In the genomic region with DNA sequence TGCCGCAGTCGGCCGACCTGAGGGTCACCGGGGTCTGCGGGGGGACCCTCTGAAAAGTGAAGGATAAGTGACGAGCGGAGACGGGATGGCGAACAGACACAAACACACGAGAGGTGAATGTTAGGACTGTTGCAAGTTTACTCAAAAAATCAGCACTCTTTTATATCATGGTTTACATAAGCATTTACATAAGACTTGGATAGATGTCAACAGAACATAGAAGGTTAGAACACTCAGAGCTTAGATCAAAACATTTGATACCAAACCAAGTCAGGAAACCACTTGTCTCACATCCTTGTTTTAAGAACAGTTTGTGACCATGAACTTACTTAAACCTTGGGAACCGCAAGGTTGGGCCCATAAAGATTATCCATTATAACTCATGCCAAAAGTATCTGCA, we compare ENCODE assay signal across 6 mouse cellular contexts.
DNase-seq lines count a peak whose midpoint lies in the region; ATAC-seq and TF ChIP-seq lines count a peak whose summit lies in the region.
"Not testable (repeated sequence)": the region's sequence is repeated elsewhere in the genome, so short reads cannot be mapped to it uniquely, and the experiment has no call there.

No protein-coding gene starts in this region.

- TF ChIP-seq CTCF in CH12.LX (conservative IDR thresholded peaks at IDR 0.05 in 1 of 2, IDR thresholded peaks at IDR 0.05 in 1 of 2; ENCODE audit: low read depth in 2 of 2, low read length in 2 of 2); bone marrow, adult 2 months (IDR thresholded peaks at IDR 0.05; ENCODE audit: control insufficient read depth, insufficient read depth, low read length); small intestine, adult 2 months (IDR thresholded peaks at IDR 0.05; ENCODE audit: extremely low read depth, insufficient read length, insufficient replicate concordance, low read depth, low read length); thymus, adult 2 months (IDR thresholded peaks at IDR 0.05; ENCODE audit: borderline replicate concordance, control insufficient read depth, extremely low read depth, insufficient read depth, low read length, poor library complexity): not testable (repeated sequence)

- TF ChIP-seq POLR2A in CH12.LX (IDR thresholded peaks at IDR 0.05; ENCODE audit: low read depth, low read length); bone marrow, adult 2 months (IDR thresholded peaks at IDR 0.05; ENCODE audit: borderline replicate concordance, control insufficient read depth, low read depth, low read length); small intestine, adult 2 months (IDR thresholded peaks at IDR 0.05; ENCODE audit: low read depth, low read length); thymus, adult 2 months (IDR thresholded peaks at IDR 0.05; ENCODE audit: control insufficient read depth, extremely low read depth, insufficient read depth, low read length, poor library complexity): not testable (repeated sequence)

- not testable (repeated sequence) for DNase-seq in CH12.LX (ENCODE audit: extremely low read depth); thymus, adult 2 months

- in situ Hi-C loops in CH12.LX (cut with MboI; ENCODE audit: low pct_ligation_motif_present, low pct_unique_long_range_greater_than_20kb, low sequenced_read_pairs): not testable (repeated sequence)

- H3K4me2 ChIP-seq in CH12.LX (ENCODE audit: insufficient read depth, low read depth, poor library complexity, severe bottlenecking): peak overlapping the region; percentile 32; the same call in 1 of the 2 replicates

- peak overlapping the region; percentile 1; the same call in 1 of the 2 replicates for H3K9ac ChIP-seq in CH12.LX (ENCODE audit: insufficient read depth, low read depth)

- dilution Hi-C loops in CH12.LX (cut with MboI; ENCODE audit: extremely low pct_ligation_motif_present, extremely low pct_unique_long_range_greater_than_20kb, low sequenced_read_pairs): not testable (repeated sequence)

- TF ChIP-seq EP300 in CH12.LX (IDR thresholded peaks at IDR 0.05; ENCODE audit: low read length): not testable (repeated sequence)

- H3K4me3 ChIP-seq in CH12.LX (replicated peaks in 1 of 3; ENCODE audit: low read depth in 2 of 3, low read length in 2 of 3, poor library complexity in 1 of 3); bone marrow, adult 2 months (replicated peaks; ENCODE audit: control insufficient read depth, low read depth, low read length); small intestine, adult 2 months (ENCODE audit: low read depth, low read length); thymus, adult 2 months (ENCODE audit: control insufficient read depth, insufficient read depth, low read length): not testable (repeated sequence)

- not testable (repeated sequence) for H3K79me2 ChIP-seq in CH12.LX (replicated peaks; ENCODE audit: control insufficient read depth, extremely low read depth, insufficient read depth, poor library complexity, severe bottlenecking)

- WGBS in bone marrow, adult 2 months: 45% methylated on average over 10 of the region's 11 CpGs
- 90% methylated on average over 7 of the region's 11 CpGs for WGBS in small intestine, adult 2 months
- WGBS in thymus, adult 2 months: 64% methylated on average over 7 of the region's 11 CpGs

- H3K36me3 ChIP-seq in CH12.LX (replicated peaks in 1 of 2; ENCODE audit: control insufficient read depth in 1 of 2, insufficient read depth in 1 of 2, low read length in 1 of 2); small intestine, adult 2 months (ENCODE audit: control insufficient read depth, insufficient read depth, low read length); thymus, adult 2 months (ENCODE audit: control insufficient read depth, insufficient read depth, low read length): not testable (repeated sequence)

- peak; percentile 56 for ATAC-seq in granulocyte monocyte progenitor cell, adult 5-6 weeks (replicated peaks; ENCODE audit: poor library complexity, severe bottlenecking)
- 0 out of 2 replicates have a peak, but pooled peaks have one; percentile 37 for ATAC-seq in megakaryocyte, adult 5-6 weeks (ENCODE audit: poor library complexity, severe bottlenecking)

- not testable (repeated sequence) for H3K27me3 ChIP-seq in CH12.LX (replicated peaks); small intestine, adult 2 months (ENCODE audit: control insufficient read depth, insufficient read depth, low read length); thymus, adult 2 months (ENCODE audit: control insufficient read depth, insufficient read depth, low read length)

- peak overlapping the region; percentile 16; the same call in 1 of the 2 replicates for H3K27ac ChIP-seq in CH12.LX (ENCODE audit: insufficient read depth, low read depth)
- H3K27ac ChIP-seq in bone marrow, adult 2 months (ENCODE audit: control insufficient read depth, insufficient read depth, low read depth, low read length, poor library complexity): peak overlapping the region; percentile 29; the same call in 1 of the 2 replicates
- H3K27ac ChIP-seq in small intestine, adult 2 months (ENCODE audit: insufficient read depth, low read depth, low read length): peak overlapping the region; percentile 53; the same call in 1 of the 2 replicates
- H3K27ac ChIP-seq in thymus, adult 2 months (ENCODE audit: control insufficient read depth, insufficient read depth, low read length): peak overlapping the region; percentile 31; the same call in 1 of the 2 replicates

- H3K4me1 ChIP-seq in CH12.LX (ENCODE audit: control insufficient read depth in 1 of 2, insufficient read depth in 2 of 2): peaks cover 0 to 21% of the 10 kb centered on the region in 2 experiments; a peak in 2 of 4 replicates
- not testable (repeated sequence) for H3K4me1 ChIP-seq in bone marrow, adult 2 months (ENCODE audit: control insufficient read depth, insufficient read depth, low read length); small intestine, adult 2 months (ENCODE audit: control insufficient read depth, insufficient read depth, insufficient read length, low read length); thymus, adult 2 months (replicated peaks; ENCODE audit: control insufficient read depth, insufficient read depth, low read length)

- TF ChIP-seq RAD21 in CH12.LX (IDR thresholded peaks at IDR 0.05; ENCODE audit: low read depth, low read length): not testable (repeated sequence)

- not testable (repeated sequence) for H3K9me3 ChIP-seq in CH12.LX (replicated peaks; ENCODE audit: low read length)
